Mouse (Mus musculus): Measurements from ENCODE around the gene Ccdc182.

Gene Ccdc182

DNA sequence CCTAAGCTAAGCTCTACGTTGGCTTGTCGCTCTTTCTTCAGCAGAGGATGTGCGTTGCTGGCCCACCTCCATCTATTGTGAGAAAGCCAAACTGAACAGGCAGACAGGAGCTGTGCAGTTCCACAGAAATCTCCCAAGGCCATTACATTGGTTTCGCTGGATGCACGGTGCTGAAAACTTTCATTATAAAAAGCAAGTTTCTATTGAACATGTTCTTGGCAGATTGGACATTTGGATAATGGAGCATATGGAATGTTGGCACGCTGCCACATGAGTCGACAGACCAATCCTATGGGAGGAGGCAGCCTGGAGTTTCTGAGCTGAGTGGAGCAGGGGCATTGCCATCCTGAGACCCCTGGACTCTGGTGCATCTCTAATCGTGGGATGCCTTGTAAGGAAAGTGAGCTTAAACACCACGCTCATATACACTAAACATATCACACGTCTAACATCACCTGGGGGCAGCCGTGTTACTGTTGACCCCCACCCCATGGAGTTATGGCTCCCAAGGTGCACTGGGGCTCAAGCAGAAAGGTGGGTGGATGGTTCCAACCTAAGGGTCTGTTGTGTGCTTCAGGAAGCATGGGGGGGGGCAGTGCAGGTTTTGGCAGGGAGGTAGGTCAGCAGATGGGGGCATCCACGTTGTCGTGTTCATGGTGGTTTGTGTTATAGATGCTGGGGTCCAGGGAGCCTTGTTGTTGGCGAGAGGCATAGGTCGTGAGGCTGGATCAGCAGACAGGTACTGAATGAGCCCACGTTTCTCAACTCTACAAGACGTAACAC lies 35.1 kb downstream of the Ccdc182 start:
- DNase-seq (ENCODE audit: low spot score), result no peak

DNA sequence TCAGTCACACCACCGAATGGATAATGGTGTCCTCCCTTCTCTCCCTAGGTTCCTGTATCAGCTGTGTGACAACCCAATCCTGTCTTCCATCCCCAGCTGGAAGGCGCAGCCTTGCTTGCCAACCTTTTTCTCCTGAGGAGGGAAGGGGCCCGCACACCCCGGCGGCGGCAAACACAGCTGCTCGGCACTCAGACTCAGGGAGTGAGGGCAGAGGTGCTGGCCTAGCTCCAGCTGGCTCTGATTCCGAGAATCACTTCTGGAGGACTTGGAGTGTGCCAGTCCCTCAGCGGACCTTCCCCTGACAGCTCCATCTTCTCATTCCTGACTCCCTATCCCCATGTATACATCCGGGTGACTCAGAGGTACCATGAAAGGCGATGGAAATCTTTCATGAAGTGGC lies 36.9 kb downstream of the Ccdc182 start:
- peak; percentile 85 for DNase-seq (ENCODE audit: low spot score)

DNA sequence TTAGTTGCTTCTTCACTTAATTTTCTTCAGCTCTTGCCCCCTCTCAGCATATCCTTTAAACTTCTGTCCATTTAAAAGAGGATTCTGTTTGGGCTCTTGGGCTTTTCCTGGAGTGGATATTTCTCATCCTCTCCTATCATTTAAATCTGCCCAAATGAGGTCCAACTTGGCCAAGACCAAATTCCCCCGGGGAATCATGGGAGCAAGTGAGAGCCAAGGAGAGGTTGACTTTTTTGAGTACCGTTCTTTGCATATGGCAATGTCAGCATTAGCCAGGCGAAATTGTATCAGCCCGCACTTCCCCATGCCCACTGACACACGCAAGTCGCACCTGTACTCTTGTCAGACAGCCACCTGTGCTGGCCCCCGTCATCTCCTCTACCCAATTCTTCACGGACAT lies 37.9 kb downstream of the Ccdc182 start:
- no peak for DNase-seq (ENCODE audit: low spot score)

DNA sequence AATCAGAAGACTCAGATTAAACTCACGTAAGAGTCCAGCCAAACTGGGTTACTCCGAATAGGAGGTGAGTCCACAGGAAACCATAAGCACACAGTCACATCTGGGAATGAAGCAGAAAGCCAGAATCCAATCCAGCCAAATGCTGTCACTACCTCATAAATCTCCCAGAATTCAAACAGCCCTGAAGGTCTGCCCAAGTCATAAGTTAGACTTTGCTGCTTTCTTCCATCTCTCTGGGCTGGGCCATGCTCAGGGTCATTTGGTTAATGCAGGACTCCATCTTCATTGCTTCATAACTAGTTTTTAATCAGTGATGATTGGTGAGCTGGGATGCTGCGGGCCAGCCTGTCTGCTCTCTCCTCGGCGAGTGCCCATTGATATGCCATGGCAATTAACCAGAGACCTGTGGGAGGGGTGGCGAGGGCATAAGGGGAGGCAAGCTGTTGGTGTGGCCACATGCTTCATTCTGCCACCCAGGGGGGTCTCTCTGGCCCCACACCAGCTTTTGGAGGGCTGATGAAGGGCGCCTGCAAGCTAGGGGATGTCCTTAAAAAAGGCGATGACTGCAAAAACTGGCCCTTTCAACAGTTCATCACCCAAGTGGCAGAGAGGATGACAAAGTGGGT lies 38.6 kb downstream of the Ccdc182 start:
- DNase-seq (ENCODE audit: low spot score), result peak; percentile 37

DNA sequence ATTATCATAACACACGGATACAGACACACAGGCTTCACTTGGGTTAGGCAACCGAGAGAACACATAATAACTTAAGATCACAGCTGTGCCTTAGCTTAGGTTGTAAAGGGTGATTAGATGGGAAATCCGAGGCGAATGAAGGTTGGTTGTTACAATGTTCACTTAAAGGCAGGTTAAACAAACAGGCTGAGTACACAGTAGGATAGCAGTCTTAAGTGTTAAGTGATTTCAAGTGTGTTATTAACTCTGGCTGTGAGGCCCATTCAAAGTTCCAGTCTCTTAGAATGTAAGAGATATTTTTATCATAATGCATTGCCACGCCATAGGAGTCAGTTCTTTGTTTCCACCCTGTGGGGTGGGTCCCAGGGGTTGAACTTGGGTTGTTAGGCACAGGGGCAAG lies 41.0 kb downstream of the Ccdc182 start:
- DNase-seq (ENCODE audit: low spot score), result no peak

DNA sequence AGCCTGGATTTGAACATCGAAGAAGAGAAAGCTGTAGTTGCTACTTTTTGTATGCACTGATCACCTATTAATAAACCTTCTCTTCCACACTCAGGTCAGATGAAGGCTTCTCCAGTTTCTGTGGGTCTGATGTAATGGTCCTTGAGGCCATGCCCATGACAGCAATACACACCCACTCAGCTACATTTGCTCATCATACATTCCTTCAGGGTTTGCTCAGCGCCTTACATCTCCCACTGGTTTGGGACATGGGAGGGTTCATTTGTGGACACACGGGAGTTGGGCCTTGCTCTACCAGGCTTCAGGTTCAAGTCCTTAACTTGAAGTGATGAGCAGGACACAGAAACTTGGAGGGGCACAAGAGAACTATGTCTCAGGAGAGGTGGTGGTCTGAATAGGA lies 44.1 kb downstream of the Ccdc182 start:
- no peak for DNase-seq (ENCODE audit: low spot score)
